Mouse (Mus musculus): ENCODE measurements at regions not wholly inside any gene's neighbourhood (a gene's known extent, or its start where the extent isn't known, plus 50 kb on each side); places are given as distances from the start of the nearest gene placed in this dataset.

GRCm38 (mm10) chr14:76624626-76625378, 68.1 kb upstream of the Serp2 start:
- TF ChIP-seq CTCF (IDR thresholded peaks at IDR 0.05), result no peak
- TF ChIP-seq EP300 (IDR thresholded peaks at IDR 0.05), result no peak
